Mouse (Mus musculus) cerebral cortex, adult 2 months (tissue): ENCODE data around the gene Cyp2s1.

Experiments used
- WGBS: fragments of 180-500 bp; shearing (Covaris S2); methylation state at CpG from one replicate; pipeline ENCODE4 v1.1.7; 2018; 5-methylcytosine and 5-hydroxymethylcytosine counted together

Cyp2s1 gene

DNA sequence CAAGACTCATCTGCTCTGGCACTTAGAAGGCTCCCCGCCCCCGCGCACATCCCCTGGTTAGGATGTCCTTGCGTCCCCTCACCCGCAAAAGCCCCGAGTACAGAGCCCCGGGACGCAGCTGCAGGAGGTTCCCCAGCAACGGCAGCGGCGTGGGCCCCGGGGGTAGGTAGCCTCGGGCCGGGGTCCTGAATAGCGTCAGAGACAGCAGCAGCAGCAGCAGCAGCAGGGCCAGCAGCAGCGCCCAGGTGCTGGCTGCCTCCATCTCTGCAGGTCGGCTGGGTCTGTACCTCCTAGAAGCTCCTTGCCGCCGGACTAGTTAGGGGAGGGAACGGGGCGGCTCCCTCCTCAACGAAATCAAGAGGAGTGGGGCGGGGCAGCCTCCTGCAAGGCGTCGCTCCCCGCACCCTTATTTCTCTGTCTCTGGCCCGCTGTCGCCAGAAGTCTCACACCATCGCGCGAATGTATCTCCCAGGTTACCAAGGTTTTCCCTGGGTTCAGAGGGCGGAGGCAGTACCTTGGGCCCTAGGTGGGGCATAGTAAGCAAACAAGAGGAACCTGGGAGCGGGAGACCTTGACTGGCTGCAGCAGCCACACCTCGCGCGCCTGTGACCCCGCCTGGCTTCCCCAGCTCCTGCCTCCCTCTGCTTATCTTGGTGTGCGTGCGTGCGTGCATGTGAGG lies at the start of gene Cyp2s1:
Cyp2s1 (minus strand) TSS at position 673 of the 679 bp plus-strand sequence.
- 2% methylated on average over 40 of the region's 40 CpGs for WGBS

DNA sequence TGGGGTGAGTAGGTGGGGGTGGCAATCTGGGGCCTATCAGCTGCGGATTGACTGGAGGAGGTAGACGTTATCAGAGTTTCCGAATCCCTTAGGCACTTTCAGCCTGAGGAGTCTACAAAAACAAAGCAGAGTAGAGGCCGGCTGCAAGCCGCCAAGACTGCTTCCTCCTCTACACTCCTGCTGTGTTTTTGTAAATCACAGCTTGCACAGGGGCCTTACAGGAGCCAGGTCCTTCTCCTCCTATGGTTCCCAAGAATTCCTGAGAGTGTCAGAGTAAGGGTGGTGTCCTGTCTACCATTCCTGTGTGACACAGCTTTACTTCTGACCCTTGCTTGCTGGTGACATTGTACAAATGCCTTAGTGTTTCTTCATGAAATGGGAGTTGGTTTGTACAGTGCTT lies 48.1 kb upstream of the Cyp2s1 start:
- WGBS, result 31% methylated on average over 5 of the region's 5 CpGs

DNA sequence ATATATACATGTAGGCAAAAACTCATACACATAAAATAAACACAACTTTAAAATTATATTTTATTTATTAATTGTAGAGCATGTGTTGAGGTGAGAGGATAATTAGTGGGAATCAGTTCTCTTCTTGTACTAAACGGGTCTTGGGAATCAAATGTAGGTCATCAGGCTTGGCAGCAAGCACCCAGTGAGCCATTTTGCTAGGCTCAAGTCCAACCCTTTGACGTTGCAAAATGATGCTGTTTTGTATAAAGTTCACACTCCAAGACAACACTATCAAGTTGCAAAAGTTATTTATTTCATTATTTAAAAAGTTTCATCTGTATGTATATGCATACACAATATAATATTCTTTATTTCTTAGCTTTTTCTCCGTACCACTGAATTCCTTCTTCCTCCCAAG lies 47.0 kb upstream of the Cyp2s1 start:
- WGBS, result 64% methylated on average over 3 of the region's 3 CpGs

DNA sequence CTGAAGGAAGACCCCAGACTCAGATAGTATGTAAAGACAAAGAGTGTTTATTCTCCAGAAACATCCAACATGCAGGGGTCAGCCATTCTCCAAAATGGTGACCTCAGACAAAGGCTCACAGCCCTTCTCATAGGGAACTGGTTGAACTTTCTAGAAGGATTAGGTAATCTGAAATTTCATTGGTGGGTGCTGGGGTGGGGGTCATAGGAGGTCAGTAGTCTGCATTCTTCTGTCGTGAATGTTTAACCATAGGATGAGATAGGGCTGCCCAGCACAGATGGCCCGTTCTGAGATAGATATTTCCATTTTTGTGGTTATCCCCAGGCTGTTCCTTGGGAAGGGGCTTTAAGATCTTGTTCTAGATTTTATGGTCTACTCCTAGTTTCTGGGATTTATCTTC lies 45.7 kb upstream of the Cyp2s1 start:
- WGBS, result 82% methylated on average over 2 of the region's 2 CpGs

DNA sequence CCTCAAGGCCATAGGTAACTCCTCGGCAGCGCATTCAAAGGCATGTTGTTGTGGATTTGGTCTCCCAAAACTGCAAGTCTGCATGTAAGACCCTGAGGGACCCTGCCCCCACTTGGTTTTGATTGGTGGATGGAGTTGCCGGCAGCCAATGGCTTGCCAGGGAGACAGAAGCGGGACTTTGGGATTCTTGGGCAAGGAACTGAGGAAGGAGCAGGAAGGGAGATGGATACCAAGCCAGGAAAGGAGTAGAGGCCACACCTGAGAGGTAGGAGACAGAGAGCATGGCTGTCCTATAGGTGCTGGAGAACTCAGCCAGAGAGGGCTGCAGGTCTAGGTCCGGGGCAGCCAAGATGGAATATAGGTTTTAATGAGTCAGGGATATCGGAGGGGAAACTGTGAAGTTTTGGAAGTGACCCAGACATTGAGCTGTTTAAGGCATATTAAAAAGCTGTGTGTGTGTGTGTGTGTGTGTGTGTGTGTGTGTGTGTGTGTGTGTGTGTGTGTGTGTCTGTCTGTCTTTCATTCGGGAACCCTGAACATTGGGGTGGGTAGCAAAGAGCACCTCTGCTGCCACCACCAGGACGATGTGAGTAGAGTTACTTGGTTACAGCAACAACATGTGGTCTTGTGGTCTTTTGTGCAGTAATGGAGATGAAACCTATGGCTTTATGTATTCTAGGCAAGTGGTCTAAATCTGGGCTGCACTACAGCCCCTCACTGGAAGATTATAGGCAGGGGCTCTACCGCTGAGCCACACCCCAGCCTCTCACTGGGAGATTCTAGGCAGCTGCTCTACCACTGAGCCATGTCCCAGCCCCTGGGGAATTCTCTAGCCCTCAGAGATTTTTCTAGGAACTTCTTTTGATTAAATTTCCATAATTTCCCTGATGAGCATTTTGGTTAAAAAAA lies 43.5 kb upstream of the Cyp2s1 start:
- WGBS, result 26% methylated on average over 9 of the region's 9 CpGs

DNA sequence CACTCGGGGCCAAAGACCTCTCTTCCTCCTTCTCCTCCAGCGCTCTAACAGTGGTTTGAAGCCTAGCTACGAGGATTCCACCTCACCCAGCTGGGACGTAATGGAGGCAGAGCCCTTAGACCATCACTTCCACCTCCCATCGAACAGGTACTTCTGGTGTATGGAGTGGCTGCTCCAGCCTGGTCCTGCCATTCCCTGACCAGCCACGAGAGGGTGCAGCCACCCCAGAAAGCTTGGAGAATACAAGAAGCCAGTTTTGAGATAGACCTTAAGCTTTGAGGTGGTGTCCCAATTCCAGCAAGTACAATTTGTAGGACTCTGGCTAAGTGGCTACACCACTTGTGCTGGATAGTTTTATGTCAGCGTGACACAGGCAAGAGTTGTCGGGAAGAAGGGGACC lies 38.4 kb upstream of the Cyp2s1 start:
- WGBS, result 37% methylated on average over 8 of the region's 8 CpGs

DNA sequence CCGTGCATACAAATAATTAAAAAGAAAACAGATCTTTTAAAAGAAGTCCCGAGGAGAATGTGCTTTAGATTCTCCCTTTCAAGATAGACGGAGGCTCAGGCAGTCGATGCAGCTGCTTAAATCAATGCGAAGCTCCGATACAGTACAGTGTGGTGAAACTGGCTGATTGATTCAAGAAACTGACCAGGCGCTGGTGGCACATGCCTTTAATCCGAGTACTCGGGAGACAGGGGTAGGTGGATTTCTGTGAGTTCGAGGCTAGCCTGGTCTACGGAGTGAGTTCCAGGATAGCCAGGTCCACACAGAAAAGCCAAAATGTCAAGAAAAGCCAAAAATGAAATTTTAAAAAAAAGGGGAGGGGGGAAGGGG lies 31.7 kb upstream of the Cyp2s1 start:
- WGBS, result 19% methylated on average over 11 of the region's 11 CpGs

DNA sequence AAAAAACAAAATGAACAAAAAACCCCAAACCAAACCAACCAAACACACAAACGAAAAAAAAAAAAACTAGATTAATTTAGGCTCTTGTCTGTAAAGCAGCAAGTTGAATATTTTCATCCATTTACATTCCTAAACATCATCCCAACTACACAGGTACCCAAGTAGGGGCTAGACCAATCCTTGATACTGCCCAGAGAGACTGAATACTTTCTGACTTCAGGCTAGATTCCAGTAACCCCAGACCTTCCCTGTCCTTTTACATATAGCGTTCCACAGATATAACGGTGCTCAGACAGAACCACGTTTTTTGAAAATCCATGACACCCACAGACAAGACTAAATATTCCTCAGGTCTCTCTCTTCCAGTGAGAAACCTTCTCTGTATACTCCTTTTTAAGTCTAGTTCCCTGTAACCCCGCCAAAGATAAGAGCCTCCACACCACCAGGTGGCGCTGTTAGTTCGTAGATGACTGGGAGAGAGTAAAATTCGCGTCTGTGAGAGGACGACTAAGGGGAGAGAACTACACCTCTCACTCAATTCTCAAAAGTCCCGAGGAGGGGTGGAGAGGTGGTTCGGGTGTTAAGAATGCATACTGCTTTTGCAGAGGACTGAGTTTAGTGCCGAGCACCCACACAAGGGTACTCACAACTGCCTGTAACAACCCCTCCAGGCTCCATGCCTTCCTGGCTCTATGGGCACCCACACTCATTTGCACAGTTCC lies 31.2 kb upstream of the Cyp2s1 start:
- WGBS, result 9% methylated on average over 13 of the region's 13 CpGs

DNA sequence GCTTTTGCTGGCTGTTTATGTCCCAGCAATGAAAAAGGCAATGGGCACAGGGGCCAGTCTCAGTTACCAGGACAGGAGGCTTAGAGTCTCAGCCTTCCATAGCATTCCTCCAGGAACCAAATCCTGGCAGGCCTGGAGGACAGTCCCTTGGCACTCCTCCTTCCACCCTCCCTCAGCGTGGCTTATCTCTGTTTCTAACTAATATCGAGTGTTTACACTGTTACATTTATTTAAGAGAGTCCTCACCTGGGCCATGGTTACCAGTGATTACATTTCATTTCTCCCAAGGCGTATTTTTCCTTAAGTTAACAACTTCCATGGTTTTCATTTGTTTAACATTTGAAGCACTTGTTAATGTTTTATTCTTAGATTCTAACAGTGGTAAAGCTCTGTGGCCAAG lies 28.2 kb upstream of the Cyp2s1 start:
- 88% methylated on average over 3 of the region's 3 CpGs for WGBS

DNA sequence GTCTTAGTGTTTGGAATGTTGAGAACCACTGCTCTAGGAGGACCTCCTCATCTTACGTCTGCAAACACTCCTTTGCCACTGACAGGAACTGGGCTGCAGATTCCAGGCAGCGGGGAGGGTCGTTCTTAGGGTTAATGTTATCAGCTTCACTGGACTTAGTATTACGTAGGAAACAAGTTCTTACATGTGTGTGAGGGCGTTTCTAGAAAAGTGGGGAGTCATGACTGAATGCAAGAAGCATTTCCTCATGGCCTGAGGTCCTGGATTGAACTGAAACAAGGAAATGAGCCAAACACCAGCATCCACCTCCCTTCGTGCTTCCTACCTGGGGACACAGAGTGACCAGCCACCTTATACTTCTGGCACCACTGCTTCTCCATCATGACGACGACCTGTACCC lies 27.7 kb upstream of the Cyp2s1 start:
- WGBS, result 73% methylated on average over 8 of the region's 8 CpGs

DNA sequence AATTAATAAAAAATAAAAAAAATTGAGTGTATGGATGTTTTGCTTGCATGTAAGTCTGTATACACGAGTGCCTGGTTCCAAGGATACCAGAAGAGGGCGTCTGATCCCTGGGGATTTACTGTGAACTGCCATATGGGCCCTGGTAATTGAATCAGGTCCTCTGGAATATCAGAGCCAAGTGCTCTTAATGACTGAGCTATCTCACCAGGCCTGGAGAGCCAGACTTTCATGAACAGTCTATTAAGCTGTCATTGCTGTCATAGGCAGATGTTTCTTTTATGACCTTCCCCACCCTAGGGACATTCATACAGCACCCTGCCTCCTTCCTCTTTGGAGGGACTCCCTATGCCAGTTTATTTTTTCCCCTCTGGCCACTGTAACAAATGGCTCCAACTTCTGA lies 26.8 kb upstream of the Cyp2s1 start:
- 42% methylated on average over 2 of the region's 2 CpGs for WGBS

DNA sequence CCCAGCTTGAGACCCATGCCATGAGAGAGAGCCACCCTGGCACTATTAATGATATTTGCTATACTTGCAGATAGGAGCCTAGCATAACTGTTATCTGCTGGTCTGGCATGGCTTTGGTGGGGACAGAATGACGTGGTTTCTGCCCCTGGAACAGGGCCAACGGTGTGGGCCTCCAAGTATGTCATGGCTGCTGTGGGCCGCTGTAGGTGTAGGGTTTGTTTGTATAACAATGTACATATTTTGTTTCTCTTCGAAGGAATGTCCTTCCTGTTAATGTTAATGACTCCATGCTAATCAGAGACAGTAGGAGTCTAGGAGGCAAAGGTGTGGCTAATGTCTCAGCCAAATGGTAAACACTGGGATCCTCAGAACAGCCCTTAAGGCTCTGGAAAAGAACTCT lies 24.2 kb upstream of the Cyp2s1 start:
- WGBS, result 63% methylated on average over 4 of the region's 4 CpGs

DNA sequence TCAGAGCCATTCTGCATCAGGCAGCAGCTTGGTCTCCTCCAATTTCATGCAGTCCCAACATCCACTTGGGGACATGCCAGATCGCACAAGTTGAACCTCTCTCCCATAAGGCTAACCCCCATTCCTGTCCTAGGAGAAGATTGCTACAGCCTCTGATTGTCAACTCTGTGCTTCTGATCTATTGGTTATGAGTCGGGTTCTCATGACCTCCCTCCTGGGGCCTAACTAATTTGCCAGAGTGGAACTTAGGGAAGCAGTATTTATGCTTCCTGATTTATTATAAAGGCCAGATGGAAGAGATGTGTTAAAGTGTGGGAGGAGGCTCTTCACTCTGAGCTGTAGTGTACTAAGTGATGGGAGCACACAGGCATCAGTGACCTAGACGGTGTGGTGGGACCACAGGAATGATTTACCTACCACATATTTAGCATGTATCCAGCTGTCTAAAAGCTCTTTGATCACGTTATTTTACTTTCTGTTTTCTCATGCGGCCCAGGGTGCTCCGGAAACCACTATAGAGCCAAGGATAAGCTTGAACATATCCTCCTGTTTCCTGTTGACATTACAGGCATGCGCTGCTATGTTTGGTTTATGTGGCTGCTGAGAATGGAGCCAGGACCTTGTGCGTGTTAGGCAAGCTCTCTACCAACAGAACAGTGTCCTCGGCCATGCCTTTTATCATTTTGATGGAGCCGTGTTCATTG lies 18.6 kb upstream of the Cyp2s1 start:
- WGBS, result 73% methylated on average over 10 of the region's 10 CpGs

DNA sequence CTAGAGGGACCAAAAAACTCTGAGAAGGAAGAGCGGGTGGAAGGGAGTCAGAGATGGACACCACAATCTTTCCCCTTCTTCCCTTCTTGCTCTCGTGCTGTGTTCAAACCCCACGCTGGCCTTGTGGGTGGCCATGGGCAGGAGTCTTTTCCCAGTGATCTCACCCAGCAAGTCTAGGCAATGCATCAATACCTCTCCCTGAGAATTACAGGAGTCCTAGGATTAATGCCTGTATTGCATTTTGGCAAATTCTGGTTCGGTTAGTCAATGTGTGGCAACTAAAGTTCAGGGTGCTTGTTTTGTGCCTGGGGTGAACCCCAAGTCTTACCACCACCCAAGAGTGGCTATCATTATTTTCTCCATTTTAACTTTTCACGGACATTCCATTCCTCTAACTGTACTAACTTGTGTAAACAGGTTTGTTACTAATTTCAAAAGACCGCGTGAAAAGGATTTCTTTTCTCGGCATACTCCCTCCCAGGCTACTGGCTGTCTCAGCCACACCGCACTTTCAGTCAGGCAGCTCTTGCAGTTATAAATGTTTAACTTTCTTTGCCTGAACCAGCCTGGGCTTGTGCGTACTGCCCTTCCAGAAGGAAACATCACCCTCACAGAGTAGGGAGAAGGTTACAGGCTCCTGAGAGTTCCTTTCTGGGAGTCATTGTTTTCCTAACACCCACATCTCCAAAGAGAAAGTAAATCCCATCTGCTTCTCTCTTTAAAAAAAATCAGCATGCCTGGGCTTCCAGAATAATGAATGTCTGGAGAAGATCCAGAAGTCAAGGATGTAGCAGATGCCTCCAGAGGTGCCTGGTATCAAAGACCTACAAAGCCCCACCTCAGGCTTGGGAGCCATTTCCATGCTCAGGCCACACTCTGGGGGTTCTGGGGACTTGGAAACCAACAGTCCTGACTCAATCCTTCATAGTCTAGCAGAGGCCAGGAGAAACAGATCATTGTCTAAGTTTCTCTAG lies 15.1 kb upstream of the Cyp2s1 start:
- WGBS, result 62% methylated on average over 10 of the region's 10 CpGs

DNA sequence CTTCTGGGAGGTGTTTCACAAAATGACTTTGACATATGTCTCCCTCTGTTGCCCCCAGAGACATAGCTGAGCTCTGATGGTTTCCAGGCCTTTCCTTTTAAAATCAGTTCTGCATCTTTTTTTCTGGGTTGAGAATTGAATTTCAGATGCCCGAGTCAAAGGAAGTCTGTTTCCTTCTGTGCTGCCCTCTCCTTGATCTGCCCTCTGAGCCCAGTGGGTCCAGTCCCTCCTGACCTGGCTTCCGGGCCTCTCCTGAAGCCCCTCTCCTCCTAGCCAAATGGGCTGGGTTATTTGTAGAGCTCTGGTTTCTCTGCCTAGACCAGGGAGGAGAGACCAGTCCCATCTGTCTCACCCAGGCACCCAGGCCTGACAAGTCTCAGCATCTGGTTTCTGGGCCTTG lies 13.5 kb upstream of the Cyp2s1 start:
- 72% methylated on average over 2 of the region's 2 CpGs for WGBS

DNA sequence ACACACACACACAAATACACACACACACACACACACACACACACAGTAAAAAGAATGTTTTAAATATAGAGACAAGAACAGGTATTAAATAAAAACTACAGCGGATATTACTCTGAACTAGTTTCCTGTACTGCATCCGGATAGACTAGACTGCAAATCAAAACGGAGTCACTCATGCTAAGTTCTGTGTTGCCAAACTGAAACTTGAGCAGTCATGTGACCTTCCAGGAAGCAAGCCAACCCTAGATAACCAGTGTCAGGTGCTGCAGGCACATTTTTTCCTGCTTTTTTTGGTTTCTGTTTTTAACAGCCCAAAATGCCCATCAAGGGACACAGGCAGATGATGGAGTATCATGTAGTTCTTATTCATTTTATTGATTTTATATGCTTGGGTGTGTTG lies 10.5 kb upstream of the Cyp2s1 start:
- WGBS, result 22% methylated on average over 3 of the region's 3 CpGs

DNA sequence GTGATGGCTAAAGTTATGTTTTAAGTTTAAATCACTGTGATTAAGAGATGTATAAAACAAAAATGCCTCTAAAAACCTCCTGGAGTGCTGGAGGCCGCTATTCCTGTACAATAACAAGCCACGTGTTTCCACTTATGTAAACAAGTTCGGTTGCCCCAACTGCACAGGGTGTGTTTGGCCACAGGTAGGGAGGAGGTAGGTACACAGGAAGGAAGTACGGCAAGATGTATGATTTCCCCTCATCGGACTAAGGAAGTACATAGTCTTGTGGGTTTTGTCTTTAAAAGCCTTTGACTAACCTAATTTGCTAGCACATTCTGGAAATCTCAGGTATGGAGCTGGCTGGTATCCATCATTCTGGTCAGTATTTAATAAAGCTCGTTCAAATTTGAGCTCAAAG lies 9.3 kb upstream of the Cyp2s1 start:
- 80% methylated on average over 6 of the region's 6 CpGs for WGBS

DNA sequence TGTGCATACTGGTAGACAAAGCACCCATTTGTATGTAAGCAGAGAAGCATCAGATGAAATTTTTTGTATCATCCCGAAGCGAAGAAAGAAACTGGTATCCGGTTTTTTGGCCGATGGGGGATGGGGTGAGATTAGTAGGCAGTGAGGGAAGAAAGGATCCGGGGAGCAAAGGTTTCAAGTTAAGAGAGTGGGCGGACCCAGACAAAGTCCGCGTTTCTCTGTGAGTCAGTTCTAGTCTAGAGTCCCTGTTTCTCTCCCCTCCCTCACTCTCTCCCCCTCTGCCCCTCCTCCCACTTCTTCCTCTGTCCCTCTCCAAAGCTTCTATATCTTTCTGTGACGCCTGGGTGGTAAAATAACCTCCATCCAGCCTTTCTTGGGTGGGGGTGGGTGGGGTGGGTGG lies 8.3 kb upstream of the Cyp2s1 start:
- WGBS, result 52% methylated on average over 9 of the region's 9 CpGs

DNA sequence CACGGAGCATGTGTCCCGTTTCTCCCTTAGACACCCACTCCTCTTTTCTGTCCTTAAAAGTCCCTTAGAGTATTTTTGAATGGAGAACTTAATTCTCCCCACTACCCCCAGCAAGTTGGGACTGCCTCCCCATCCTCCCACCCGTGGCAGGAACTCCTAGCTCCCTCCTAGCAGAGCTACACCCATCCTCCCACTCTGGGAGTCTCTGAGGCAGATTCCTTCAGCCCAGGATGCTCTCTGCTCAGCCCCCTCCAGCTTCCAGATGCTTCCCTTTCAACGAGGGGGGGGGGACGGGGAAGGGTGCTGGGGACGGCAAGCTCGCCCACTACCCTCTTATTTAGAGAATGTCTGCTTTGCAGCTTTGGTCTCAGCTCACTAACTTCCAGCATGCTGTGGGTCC lies 1.1 kb downstream of the Cyp2s1 start:
- WGBS, result 14% methylated on average over 7 of the region's 7 CpGs

DNA sequence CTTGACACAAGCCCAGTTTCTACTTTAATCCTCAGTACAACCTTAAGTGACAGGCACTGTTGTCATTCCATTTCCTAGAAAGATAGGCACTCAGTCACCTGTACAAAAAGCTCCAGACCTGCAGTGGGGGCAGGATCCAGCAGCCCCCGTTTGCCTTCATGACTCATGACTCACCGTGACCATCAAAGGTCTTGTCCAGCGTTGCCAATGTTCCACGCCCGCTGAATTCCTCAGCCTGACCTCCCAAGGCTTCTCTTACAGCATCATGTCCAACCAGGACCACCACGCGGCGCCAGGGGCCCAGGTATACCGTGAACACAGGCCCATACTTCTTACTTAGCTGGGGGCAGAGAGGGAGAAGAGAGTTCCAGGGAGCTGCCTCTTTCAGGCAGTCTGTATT lies 2.0 kb downstream of the Cyp2s1 start:
- WGBS, result 88% methylated on average over 9 of the region's 9 CpGs

DNA sequence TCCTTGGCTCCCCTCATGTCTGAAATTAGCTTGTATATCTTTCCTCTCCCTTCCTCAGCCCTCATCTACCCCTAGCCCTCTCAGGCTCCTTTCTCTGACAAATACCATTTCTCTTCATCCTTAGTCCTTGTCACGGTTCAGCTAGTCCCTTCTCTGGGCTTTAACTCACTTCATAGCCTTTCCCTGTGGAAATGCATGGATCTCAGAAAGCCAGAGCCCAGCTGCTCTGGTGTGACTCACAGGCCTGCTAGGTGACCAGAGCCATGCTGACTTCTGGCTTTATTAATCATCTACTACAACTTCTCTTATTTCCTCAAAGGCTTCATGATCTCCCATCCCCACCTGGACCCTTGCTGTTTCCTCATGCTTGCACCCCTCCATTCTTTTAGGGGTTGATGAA lies 4.5 kb downstream of the Cyp2s1 start:
- WGBS, result 86% methylated on average over 1 of the region's 1 CpGs
